Mouse (Mus musculus) bone marrow macrophage, adult 2 months (primary cell): ENCODE results near the gene Nkiras2.

Experiments
- CTCF ChIP-seq: IDR thresholded peaks from 2 replicates; pipeline ENCODE4 v1.5.1; 2012; ENCODE audit warnings: low read depth, mild to moderate bottlenecking, low read length, moderate library complexity
- POLR2A ChIP-seq: IDR thresholded peaks from 2 replicates; pipeline ENCODE4 v1.6.1; 2012; ENCODE audit warnings: mild to moderate bottlenecking, low read depth, low read length, borderline replicate concordance

DNA sequence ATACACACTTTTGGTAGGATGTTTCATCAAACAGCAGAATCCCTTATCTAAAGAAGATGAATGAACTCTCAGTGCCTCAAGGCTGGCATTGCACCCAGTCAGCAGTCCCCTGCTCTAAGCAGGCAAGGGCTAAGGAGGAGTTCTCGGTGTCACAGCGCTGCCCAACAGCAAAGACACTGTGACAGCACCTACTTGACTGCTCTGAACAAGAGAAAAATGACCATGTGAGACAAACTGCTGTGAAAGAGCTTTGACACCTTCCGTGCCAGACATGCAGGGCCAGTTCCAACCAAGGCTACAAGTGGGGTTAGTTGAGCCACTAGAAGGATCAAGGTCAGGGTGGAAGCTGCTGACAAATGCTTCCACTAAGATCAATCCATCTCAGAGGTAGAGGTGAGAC is 33.9 kb upstream of the Nkiras2 start:
- TF ChIP-seq CTCF (no peak), POLR2A (no peak)
